Mouse (Mus musculus): ENCODE results near the gene Fut7. TPM values are rescaled to one million over a fixed set of nuclear protein-coding genes. Genes with fewer than 3 reads are reported as not detected.

The Fut7 gene
- polyA plus RNA-seq, 1 experiment from 2014 or later: 0.11 TPM

- Histone ChIP-seq H3K27me3 (ENCODE audit: control insufficient read depth, insufficient read depth, low read length) (no peaks in the 10 kb centered on the region), H3K4me3 (ENCODE audit: low read depth, low read length) (peak overlapping the region; percentile 66), H3K9me3 (ENCODE audit: control insufficient read depth, low read length) (no peaks in the 10 kb centered on the region), H3K4me1 (replicated peaks; ENCODE audit: control insufficient read depth, insufficient read depth, low read length) (peaks cover 4% of the 10 kb centered on the region; the same call in 1 of the 2 replicates), H3K36me3 (ENCODE audit: control insufficient read depth, insufficient read depth, low read length) (no peaks in the 10 kb centered on the region), H3K4me2 (replicated peaks; ENCODE audit: low read depth, low read length) (peak overlapping the region; percentile 52), H3K9ac (ENCODE audit: low read depth, low read length) (peak overlapping the region; percentile 7; the same call in 1 of the 2 replicates), H3K27ac (ENCODE audit: low read depth, low read length) (0 out of 2 replicates have a peak overlapping the region, but pooled peaks have one; percentile 14)
- 38% methylated on average over 3 of the region's 3 CpGs for WGBS
- no peak for DNase-seq (ENCODE audit: low spot score)
- ATAC-seq (ENCODE audit: low FRiP score): peak; percentile 28; the same call in 1 of the 2 replicates
These were observed 38.3 kb downstream of the Fut7 start for GRCm38 (mm10) chr2:25461407-25461806.

GRCm38 (mm10) chr2:25463630-25464029, 40.6 kb downstream of the Fut7 start:
- Histone ChIP-seq H3K27ac (ENCODE audit: low read depth, low read length) (no peak overlapping the region), H3K27me3 (ENCODE audit: control insufficient read depth, insufficient read depth, low read length) (no peaks in the 10 kb centered on the region), H3K9ac (ENCODE audit: low read depth, low read length) (no peak overlapping the region), H3K4me3 (ENCODE audit: low read depth, low read length) (no peak overlapping the region), H3K9me3 (ENCODE audit: control insufficient read depth, low read length) (no peaks in the 10 kb centered on the region), H3K4me1 (replicated peaks; ENCODE audit: control insufficient read depth, insufficient read depth, low read length) (peaks cover 4% of the 10 kb centered on the region; the same call in 1 of the 2 replicates), H3K4me2 (replicated peaks; ENCODE audit: low read depth, low read length) (no peak overlapping the region), H3K36me3 (ENCODE audit: control insufficient read depth, insufficient read depth, low read length) (no peaks in the 10 kb centered on the region)
- DNase-seq (ENCODE audit: low spot score): no peak
- WGBS: 88% methylated on average over 3 of the region's 3 CpGs
- no peak for ATAC-seq (ENCODE audit: low FRiP score)

GRCm38 (mm10) chr2:25465256-25465655, 42.2 kb downstream of the Fut7 start:
- H3K9me3 ChIP-seq (ENCODE audit: control insufficient read depth, low read length): no peaks in the 10 kb centered on the region
- WGBS: 92% methylated on average over 2 of the region's 2 CpGs
- no peak overlapping the region for H3K4me3 ChIP-seq (ENCODE audit: low read depth, low read length)
- no peaks in the 10 kb centered on the region for H3K27me3 ChIP-seq (ENCODE audit: control insufficient read depth, insufficient read depth, low read length)
- no peaks in the 10 kb centered on the region for H3K36me3 ChIP-seq (ENCODE audit: control insufficient read depth, insufficient read depth, low read length)
- no peaks in the 10 kb centered on the region for H3K4me1 ChIP-seq (replicated peaks; ENCODE audit: control insufficient read depth, insufficient read depth, low read length)
- no peak for ATAC-seq (ENCODE audit: low FRiP score)
- H3K4me2 ChIP-seq (replicated peaks; ENCODE audit: low read depth, low read length): no peak overlapping the region
- H3K9ac ChIP-seq (ENCODE audit: low read depth, low read length): no peak overlapping the region
- no peak for DNase-seq (ENCODE audit: low spot score)
- H3K27ac ChIP-seq (ENCODE audit: low read depth, low read length): no peak overlapping the region

- H3K4me2 ChIP-seq (replicated peaks; ENCODE audit: low read depth, low read length): no peak overlapping the region
- 0 out of 2 replicates have a peak overlapping the region, but pooled peaks have one; percentile 17 for H3K27ac ChIP-seq (ENCODE audit: low read depth, low read length)
- no peaks in the 10 kb centered on the region for H3K27me3 ChIP-seq (ENCODE audit: control insufficient read depth, insufficient read depth, low read length)
- WGBS: 56% methylated on average over 10 of the region's 10 CpGs
- H3K4me1 ChIP-seq (replicated peaks; ENCODE audit: control insufficient read depth, insufficient read depth, low read length): no peaks in the 10 kb centered on the region
- H3K9ac ChIP-seq (ENCODE audit: low read depth, low read length): no peak overlapping the region
- H3K9me3 ChIP-seq (ENCODE audit: control insufficient read depth, low read length): no peaks in the 10 kb centered on the region
- H3K36me3 ChIP-seq (ENCODE audit: control insufficient read depth, insufficient read depth, low read length): no peaks in the 10 kb centered on the region
- DNase-seq (ENCODE audit: low spot score) (no peak), ATAC-seq (ENCODE audit: low FRiP score) (no peak)
- no peak overlapping the region for H3K4me3 ChIP-seq (ENCODE audit: low read depth, low read length)
These were observed 43.0 kb downstream of the Fut7 start for GRCm38 (mm10) chr2:25465816-25466635.

GRCm38 (mm10) chr2:25467606-25468303, 44.7 kb downstream of the Fut7 start:
- ATAC-seq (ENCODE audit: low FRiP score): no peak
- no peak overlapping the region for H3K27ac ChIP-seq (ENCODE audit: low read depth, low read length)
- H3K9me3 ChIP-seq (ENCODE audit: control insufficient read depth, low read length): no peaks in the 10 kb centered on the region
- no peak overlapping the region for H3K4me2 ChIP-seq (replicated peaks; ENCODE audit: low read depth, low read length)
- no peaks in the 10 kb centered on the region for H3K27me3 ChIP-seq (ENCODE audit: control insufficient read depth, insufficient read depth, low read length)
- no peak overlapping the region for H3K9ac ChIP-seq (ENCODE audit: low read depth, low read length)
- H3K4me1 ChIP-seq (replicated peaks; ENCODE audit: control insufficient read depth, insufficient read depth, low read length): no peaks in the 10 kb centered on the region
- no peak for DNase-seq (ENCODE audit: low spot score)
- H3K36me3 ChIP-seq (ENCODE audit: control insufficient read depth, insufficient read depth, low read length): no peaks in the 10 kb centered on the region
- 80% methylated on average over 14 of the region's 14 CpGs for WGBS
- H3K4me3 ChIP-seq (ENCODE audit: low read depth, low read length): no peak overlapping the region

GRCm38 (mm10) chr2:25468962-25469915, 46.2 kb downstream of the Fut7 start:
- Histone ChIP-seq H3K27ac (ENCODE audit: low read depth, low read length) (no peak overlapping the region), H3K4me1 (replicated peaks; ENCODE audit: control insufficient read depth, insufficient read depth, low read length) (no peaks in the 10 kb centered on the region), H3K9ac (ENCODE audit: low read depth, low read length) (no peak overlapping the region), H3K9me3 (ENCODE audit: control insufficient read depth, low read length) (no peaks in the 10 kb centered on the region), H3K4me2 (replicated peaks; ENCODE audit: low read depth, low read length) (no peak overlapping the region), H3K4me3 (ENCODE audit: low read depth, low read length) (no peak overlapping the region), H3K27me3 (ENCODE audit: control insufficient read depth, insufficient read depth, low read length) (no peaks in the 10 kb centered on the region), H3K36me3 (ENCODE audit: control insufficient read depth, insufficient read depth, low read length) (no peaks in the 10 kb centered on the region)
- DNase-seq (ENCODE audit: low spot score): no peak
- WGBS: 75% methylated on average over 10 of the region's 10 CpGs
- ATAC-seq (ENCODE audit: low FRiP score): no peak

- H3K36me3 ChIP-seq (ENCODE audit: control insufficient read depth, insufficient read depth, low read length): no peaks in the 10 kb centered on the region
- DNase-seq (ENCODE audit: low spot score) (no peak), ATAC-seq (ENCODE audit: low FRiP score) (no peak)
- H3K27me3 ChIP-seq (ENCODE audit: control insufficient read depth, insufficient read depth, low read length): no peaks in the 10 kb centered on the region
- no peak within 1 kb of the TSS for H3K4me3 ChIP-seq (ENCODE audit: low read depth, low read length)
- WGBS: 54% methylated on average over 6 of the region's 6 CpGs
- H3K9me3 ChIP-seq (ENCODE audit: control insufficient read depth, low read length): no peaks in the 10 kb centered on the region
- no peak within 1 kb of the TSS for H3K4me2 ChIP-seq (replicated peaks; ENCODE audit: low read depth, low read length)
- H3K9ac ChIP-seq (ENCODE audit: low read depth, low read length): no peak within 1 kb of the TSS
- no peak within 1 kb of the TSS for H3K27ac ChIP-seq (ENCODE audit: low read depth, low read length)
- H3K4me1 ChIP-seq (replicated peaks; ENCODE audit: control insufficient read depth, insufficient read depth, low read length): no peaks in the 10 kb centered on the region
These were observed 46.9 kb downstream of the Fut7 start, which contains the start of gene Ptgds for GRCm38 (mm10) chr2:25469969-25470368. Gene Ptgds (minus strand): TSS chr2:25470046.

GRCm38 (mm10) chr2:25472550-25472949, 49.5 kb downstream of the Fut7 start:
- 84% methylated on average over 2 of the region's 2 CpGs for WGBS

More at GRCm38 (mm10) chr2:25472550-25472949, 49.5 kb downstream of the Fut7 start:
- Histone ChIP-seq H3K4me3 (ENCODE audit: low read depth, low read length) (no peak overlapping the region), H3K4me1 (replicated peaks; ENCODE audit: control insufficient read depth, insufficient read depth, low read length) (no peaks in the 10 kb centered on the region), H3K9ac (ENCODE audit: low read depth, low read length) (no peak overlapping the region), H3K27me3 (ENCODE audit: control insufficient read depth, insufficient read depth, low read length) (no peaks in the 10 kb centered on the region), H3K4me2 (replicated peaks; ENCODE audit: low read depth, low read length) (no peak overlapping the region), H3K27ac (ENCODE audit: low read depth, low read length) (no peak overlapping the region), H3K9me3 (ENCODE audit: control insufficient read depth, low read length) (no peaks in the 10 kb centered on the region), H3K36me3 (ENCODE audit: control insufficient read depth, insufficient read depth, low read length) (no peaks in the 10 kb centered on the region)
- ATAC-seq (ENCODE audit: low FRiP score) (no peak), DNase-seq (ENCODE audit: low spot score) (no peak)

Measured in hindbrain, embryonic 11.5 days (tissue).